Mouse (Mus musculus) MEL (cell line): ENCODE data around the gene Trim43a. TPM values are rescaled to one million over a fixed set of nuclear protein-coding genes. Genes with fewer than 3 reads are reported as not detected.
"Not testable (repeated sequence)": the region's sequence is repeated elsewhere in the genome, so short reads cannot be mapped to it uniquely, and the experiment has no call there.

ENCODE experiments used
- DNase-seq: peaks from one replicate; pipeline ENCODE4 v3.0.0; 2011; ENCODE audit warnings: low read depth, low spot score
- H3K27ac ChIP-seq: 2 replicates; pipeline ENCODE4 v1.5.1; 2012; ENCODE audit warnings: low read depth, mild to moderate bottlenecking, control low read depth, low read length, moderate library complexity; ENCODE audit not compliant: control insufficient read depth
- H3K27me3 ChIP-seq, 2 experiments: fragments of 150-350 bp in 1 of 2; sonication (generic) in 1 of 2; 2 replicates each; pipeline ENCODE4 v1.6.1; 2012; ENCODE audit warnings: low read length in 2 of 2, mild to moderate bottlenecking in 2 of 2, improper control_type of control experiment in 1 of 2, moderate library complexity in 1 of 2; ENCODE audit not compliant: insufficient read depth in 2 of 2, control insufficient read depth in 1 of 2
- H3K36me3 ChIP-seq, 2 experiments: 2 replicates each; pipeline ENCODE4 v1.6.1; 2012 to 2014; ENCODE audit warnings: low read length in 2 of 2, improper control_type of control experiment in 1 of 2, inconsistent platforms in 1 of 2, mild to moderate bottlenecking in 1 of 2; ENCODE audit not compliant: insufficient read depth in 2 of 2, control insufficient read depth in 1 of 2
- H3K4me1 ChIP-seq, 2 experiments: fragments of 150-350 bp in 1 of 2; sonication (generic) in 1 of 2; 2 replicates each; pipeline ENCODE4 v1.6.1; 2012; ENCODE audit warnings: low read length in 2 of 2, improper control_type of control experiment in 1 of 2, mild to moderate bottlenecking in 1 of 2; ENCODE audit not compliant: insufficient read depth in 2 of 2, control insufficient read depth in 1 of 2
- H3K4me3 ChIP-seq, 2 experiments: fragments of 150-350 bp in 1 of 2; sonication (generic) in 1 of 2; 2 replicates each; pipeline ENCODE4 v1.5.1; 2012; ENCODE audit warnings: low read depth in 2 of 2, low read length in 2 of 2, mild to moderate bottlenecking in 2 of 2, moderate library complexity in 2 of 2, control low read depth in 1 of 2, improper control_type of control experiment in 1 of 2; ENCODE audit not compliant: control insufficient read depth in 1 of 2, insufficient read depth in 1 of 2
- H3K79me2 ChIP-seq: 2 replicates; pipeline ENCODE4 v1.6.1; 2012; ENCODE audit warnings: mild to moderate bottlenecking, low read length, moderate library complexity; ENCODE audit not compliant: control insufficient read depth, poor library complexity, insufficient read depth
- H3K9ac ChIP-seq: 2 replicates; pipeline ENCODE4 v1.6.1; 2012; ENCODE audit warnings: low read depth, mild to moderate bottlenecking, control low read depth, low read length, moderate library complexity; ENCODE audit not compliant: control insufficient read depth, poor library complexity, severe bottlenecking
- H3K9me3 ChIP-seq: fragments of 150-350 bp; sonication (generic); replicated peaks from 2 replicates; pipeline ENCODE4 v1.6.1; 2012; ENCODE audit warnings: mild to moderate bottlenecking, low read length, improper control_type of control experiment, moderate library complexity; ENCODE audit not compliant: insufficient read depth
- POLR2A ChIP-seq, 2 experiments: IDR thresholded peaks; 2 replicates each; pipeline ENCODE4 v1.6.1; 2011 to 2012; ENCODE audit warnings: low read length in 2 of 2, mild to moderate bottlenecking in 2 of 2, control low read depth in 1 of 2, improper control_type of control experiment in 1 of 2, low read depth in 1 of 2, moderate library complexity in 1 of 2; ENCODE audit not compliant: control insufficient read depth in 1 of 2, insufficient read depth in 1 of 2, poor library complexity in 1 of 2
- polyA plus RNA-seq, 2 experiments: library from polyadenylated mRNA; stranded (reverse) in 1 of 2; unstranded in 1 of 2; fragments of >175 nt in 1 of 2; fragments of >200 nt in 1 of 2; gene quantifications; 2 replicates each; pipeline versions ENCODE4 v1.2.1 to v1.2.4; 2012; ENCODE audit warnings: low replicate concordance in 2 of 2, low read depth in 1 of 2; ENCODE audit not compliant: insufficient read length in 2 of 2, insufficient read depth in 1 of 2, missing spikeins in 1 of 2
- total RNA-seq: library from RNA; depleted of rRNA; stranded (reverse); fragments of 300-350 nt; gene quantifications from 2 replicates; pipeline ENCODE4 v1.2.3, GENCODE M21; 2012; rRNA removed

The Trim43a gene
- total and polyA plus RNA-seq, 3 experiments: not detected

DNA sequence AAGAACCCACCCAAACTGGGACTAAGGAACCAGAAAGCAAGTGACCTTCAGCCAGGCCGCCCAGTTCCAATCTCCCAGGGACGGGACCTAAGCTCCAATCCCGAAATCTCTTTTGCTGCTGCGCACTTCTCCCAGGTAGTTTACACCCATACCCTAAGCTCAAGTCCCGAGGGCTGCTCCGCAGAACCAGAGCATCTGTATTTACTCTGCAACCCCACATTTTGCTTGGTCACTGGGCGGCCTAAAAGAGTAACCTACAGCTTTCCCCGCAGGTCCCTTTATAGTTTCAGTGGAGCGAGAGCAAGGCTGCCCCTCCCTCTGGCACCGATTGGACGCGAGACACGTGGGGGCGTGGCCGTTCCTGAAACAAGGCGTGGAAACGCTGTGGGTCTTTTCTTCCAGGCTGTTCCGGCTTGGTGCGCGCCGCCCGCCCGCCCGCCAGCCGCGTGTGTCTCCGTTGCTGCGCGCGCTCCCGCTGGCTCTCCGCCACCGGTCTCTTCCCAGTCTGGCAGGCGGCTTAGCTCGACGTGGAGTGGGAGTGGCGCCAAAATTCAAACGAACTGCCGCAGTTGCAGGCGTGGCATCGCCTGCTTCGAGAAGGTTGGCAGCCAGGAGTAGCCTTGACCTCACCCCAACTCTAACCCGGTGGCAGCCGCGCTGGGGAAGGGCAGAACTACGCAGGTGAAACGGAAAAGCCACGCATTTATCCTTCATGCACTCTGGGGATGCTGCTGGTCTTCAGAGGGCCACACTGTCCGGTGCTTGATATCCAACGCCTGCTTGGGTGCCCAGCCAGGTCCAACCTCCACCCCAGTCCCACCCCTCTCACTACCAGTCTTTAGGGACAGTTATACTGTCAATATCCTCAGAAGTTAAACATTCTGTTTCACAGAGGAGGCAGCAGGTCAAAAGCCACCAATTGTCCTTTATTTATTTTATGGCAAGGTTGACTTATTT, 18.8 kb downstream of the Trim43a start:
- not testable (repeated sequence) for H3K27me3 ChIP-seq, H3K79me2 ChIP-seq, H3K4me1 ChIP-seq, H3K9me3 ChIP-seq, H3K36me3 ChIP-seq, H3K27ac ChIP-seq
- TF ChIP-seq POLR2A (IDR thresholded peaks at IDR 0.05; ENCODE audit: control insufficient read depth in 1 of 2, insufficient read depth in 1 of 2, low read depth in 1 of 2, low read length in 2 of 2, poor library complexity in 1 of 2): peak in 1 of 2 experiments; percentile 42; a peak in 1 of 4 replicates
- peak; percentile 46 for DNase-seq
- Histone ChIP-seq H3K9ac (peak overlapping the region; percentile 52), H3K4me3 (peak overlapping the region; percentile 13 to 58)

DNA sequence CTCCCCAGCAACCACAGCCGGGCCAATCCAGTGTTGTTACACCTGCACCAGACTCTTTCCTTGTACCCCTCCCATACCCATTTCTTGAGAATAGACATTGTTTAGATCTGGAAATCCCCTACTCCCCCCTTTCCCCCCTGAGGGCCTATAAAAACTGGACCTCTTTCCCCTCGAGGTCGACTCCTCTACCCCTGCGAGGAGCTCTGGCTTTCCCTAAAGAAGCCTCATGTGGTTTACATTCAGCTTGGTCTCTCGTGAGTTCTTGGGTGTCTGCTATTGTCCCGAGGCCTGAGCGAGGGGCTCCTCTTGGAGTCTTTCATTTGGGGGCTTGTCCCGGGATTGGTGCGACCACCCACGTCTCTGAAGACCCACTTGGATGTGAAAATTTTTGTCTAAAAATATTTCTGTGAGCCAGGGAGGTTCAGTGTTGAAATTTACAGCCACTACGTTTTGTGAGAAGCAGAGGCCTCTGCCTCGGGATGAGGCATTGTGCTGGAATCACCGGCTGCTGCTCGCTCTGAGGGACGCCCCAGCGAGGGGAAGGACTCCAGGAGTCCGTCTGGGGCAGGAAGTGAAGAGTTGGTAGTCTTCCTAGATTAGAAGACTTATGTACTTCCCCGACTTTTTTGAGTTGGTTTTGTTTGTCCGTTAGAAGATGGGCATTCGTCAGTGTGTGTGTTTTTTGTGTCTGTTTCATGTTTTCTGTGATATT, 45.3 kb downstream of the Trim43a start:
- not testable (repeated sequence) for H3K79me2 ChIP-seq, DNase-seq, H3K36me3 ChIP-seq, H3K27ac ChIP-seq, H3K27me3 ChIP-seq, H3K4me1 ChIP-seq, H3K4me3 ChIP-seq, H3K9me3 ChIP-seq, H3K9ac ChIP-seq

DNA sequence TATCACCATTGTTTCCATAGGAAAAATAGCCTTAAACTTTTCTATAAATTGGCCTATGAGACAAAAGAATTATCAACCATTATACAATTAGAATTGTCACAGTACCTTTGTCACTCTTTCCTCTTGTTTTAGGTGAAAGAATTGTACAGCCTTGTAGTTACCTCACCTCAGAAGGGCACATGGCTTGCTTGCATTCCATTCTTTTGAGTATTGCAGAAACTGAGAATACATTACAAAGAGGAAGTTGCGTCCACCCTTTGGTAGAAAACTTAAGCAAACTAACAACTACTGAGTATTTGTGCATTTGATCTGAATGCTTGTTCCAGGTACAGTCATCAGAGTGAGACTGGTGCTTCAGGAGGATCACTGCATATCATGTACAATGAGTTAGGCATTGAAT, 57.4 kb downstream of the Trim43a start:
- DNase-seq, H3K36me3 ChIP-seq, H3K4me1 ChIP-seq, H3K4me3 ChIP-seq, H3K9ac ChIP-seq, H3K27ac ChIP-seq, H3K79me2 ChIP-seq, H3K9me3 ChIP-seq, H3K27me3 ChIP-seq: not testable (repeated sequence)

Other genes starting within 250 kb of the Trim43a start
- 11.1 and 12.7 TPM in 2 replicates for gene Snx14, start 141.9 kb upstream of the Trim43a start, total RNA-seq
- gene Snx14, start 141.9 kb upstream of the Trim43a start, polyA plus RNA-seq: 10 to 100 TPM; 16.9 to 83.1 TPM
- 0.46 TPM in 1 of 2 replicates, not detected in the other for gene Gm20537, start 124.3 kb upstream of the Trim43a start, total RNA-seq
- 10 to 100 TPM in 1 of 2 experiments, not detected in 1; 18.2 TPM for gene Gm20537, start 124.3 kb upstream of the Trim43a start, polyA plus RNA-seq
- gene Syncrip, start 98.3 kb upstream of the Trim43a start, total RNA-seq: 153 and 156 TPM in 2 replicates
- 100 to 1,000 TPM; 125 to 162 TPM for gene Syncrip, start 98.3 kb upstream of the Trim43a start, polyA plus RNA-seq
- 3.3 and 4.6 TPM in 2 replicates for gene Zfp949, start 32.9 kb upstream of the Trim43a start, total RNA-seq
- 1 to 10 TPM in 1 of 2 experiments, not detected in 1; 4.5 TPM for gene Zfp949, start 32.9 kb upstream of the Trim43a start, polyA plus RNA-seq
- 3.2 and 4.0 TPM in 2 replicates for gene Mthfsl, start 139.4 kb downstream of the Trim43a start, total RNA-seq
- 1 to 10 TPM in 1 of 2 experiments, not detected in 1; 5.6 TPM for gene Mthfsl, start 139.4 kb downstream of the Trim43a start, polyA plus RNA-seq
- 0.19 and 0.59 TPM in 2 replicates for gene Bcl2a1d, start 151.0 kb downstream of the Trim43a start, total RNA-seq
- gene Bcl2a1d, start 151.0 kb downstream of the Trim43a start, polyA plus RNA-seq: not detected